Mouse (Mus musculus) embryonic fibroblast, embryonic 13.5 days (primary cell): ENCODE measurements around the gene Specc1.

ENCODE experiments used
- CTCF ChIP-seq: IDR thresholded peaks from 2 replicates; pipeline ENCODE4 v1.5.1; 2011; ENCODE audit warnings: mild to moderate bottlenecking, control low read depth, low read length, moderate library complexity, borderline replicate concordance; ENCODE audit not compliant: insufficient read depth
- POLR2A ChIP-seq: IDR thresholded peaks from 2 replicates; pipeline ENCODE4 v1.6.1; 2011; ENCODE audit warnings: low read depth, mild to moderate bottlenecking, control low read depth, low read length, moderate library complexity

- no peak for TF ChIP-seq POLR2A
- TF ChIP-seq CTCF: no peak
Observed at GRCm38 (mm10) chr11:62079100-62079857, 122.7 kb downstream of the Specc1 start.
